Mouse (Mus musculus): Measurements from ENCODE around the gene Fbxo2.

Gene Fbxo2

GRCm38 (mm10) chr4:148140098-148141011 is 20.1 kb upstream of the Fbxo2 start:
- in situ Hi-C loops (cut with MboI, MseI) = no loop called here

- in situ Hi-C loops (cut with MboI, MseI) = no loop called here
These were observed 16.7 kb upstream of the Fbxo2 start for GRCm38 (mm10) chr4:148143721-148144120.

GRCm38 (mm10) chr4:148147714-148148113 is 12.7 kb upstream of the Fbxo2 start:
- in situ Hi-C loops (cut with MboI, MseI) = no loop called here

- in situ Hi-C loops (cut with MboI, MseI) = no loop called here
These were observed 10.9 kb upstream of the Fbxo2 start for GRCm38 (mm10) chr4:148149540-148149939.

GRCm38 (mm10) chr4:148150242-148150641 is 10.2 kb upstream of the Fbxo2 start:
- in situ Hi-C loops (cut with MboI, MseI) = loop anchor here (25.0 kb wide), 1 partner anchor 462 kb away; the partner anchor contains the start of gene Masp2

- in situ Hi-C loops (cut with MboI, MseI) = loop anchor here (25.0 kb wide), 1 partner anchor 461 kb away; the partner anchor contains the start of gene Masp2
These were observed 9.5 kb upstream of the Fbxo2 start for GRCm38 (mm10) chr4:148150953-148151266.

- in situ Hi-C loops (cut with MboI, MseI) = loop anchor here (25.0 kb wide), 1 partner anchor 461 kb away; the partner anchor contains the start of gene Masp2
These were observed 8.9 kb upstream of the Fbxo2 start, which contains the start of gene Fbxo6 for GRCm38 (mm10) chr4:148151267-148152168. Fbxo6 (minus strand) TSS chr4:148152140.

- in situ Hi-C loops (cut with MboI, MseI) = loop anchor here (25.0 kb wide), 1 partner anchor 460 kb away; the partner anchor contains the start of gene Masp2
These were observed 7.9 kb upstream of the Fbxo2 start for GRCm38 (mm10) chr4:148152547-148152946.

- in situ Hi-C loops (cut with MboI, MseI) = loop anchor here (25.0 kb wide), 1 partner anchor 458 kb away; the partner anchor contains the start of gene Masp2
These were observed 6.4 kb upstream of the Fbxo2 start for GRCm38 (mm10) chr4:148154006-148154405.

GRCm38 (mm10) chr4:148154982-148155381 is 5.4 kb upstream of the Fbxo2 start:
- in situ Hi-C loops (cut with MboI, MseI) = loop anchor here (25.0 kb wide), 1 partner anchor 457 kb away; the partner anchor contains the start of gene Masp2

GRCm38 (mm10) chr4:148158436-148159348 is 1.7 kb upstream of the Fbxo2 start:
- in situ Hi-C loops (cut with MboI, MseI) = loop anchor here (25.0 kb wide), 1 partner anchor 454 kb away; the partner anchor contains the start of gene Masp2

GRCm38 (mm10) chr4:148159544-148160435 is 631 bp upstream of the Fbxo2 start:
- in situ Hi-C loops (cut with MboI, MseI) = loop anchor here (25.0 kb wide), 1 partner anchor 453 kb away; the partner anchor contains the start of gene Masp2

GRCm38 (mm10) chr4:148164002-148164439 is 3.6 kb downstream of the Fbxo2 start:
- in situ Hi-C loops (cut with MboI, MseI) = loop anchor here (25.0 kb wide), 1 partner anchor 448 kb away; the partner anchor contains the start of gene Masp2

GRCm38 (mm10) chr4:148164461-148164860 is 4.0 kb downstream of the Fbxo2 start:
- in situ Hi-C loops (cut with MboI, MseI) = loop anchor here (25.0 kb wide), 1 partner anchor 448 kb away; the partner anchor contains the start of gene Masp2

GRCm38 (mm10) chr4:148165551-148165950 is 5.1 kb downstream of the Fbxo2 start:
- in situ Hi-C loops (cut with MboI, MseI) = loop anchor here (5.0 to 25.0 kb wide), 2 partner anchors 53 to 447 kb away; partner anchors contain the start of gene Masp2

- in situ Hi-C loops (cut with MboI, MseI) = loop anchor here (5.0 to 25.0 kb wide), 2 partner anchors 54 to 446 kb away; partner anchors contain the start of gene Masp2
These were observed 6.0 kb downstream of the Fbxo2 start for GRCm38 (mm10) chr4:148166431-148166830.

GRCm38 (mm10) chr4:148166986-148167385 is 6.6 kb downstream of the Fbxo2 start:
- in situ Hi-C loops (cut with MboI, MseI) = loop anchor here (5.0 to 25.0 kb wide), 2 partner anchors 55 to 445 kb away; partner anchors contain the start of gene Masp2

GRCm38 (mm10) chr4:148168287-148168686 is 7.9 kb downstream of the Fbxo2 start:
- in situ Hi-C loops (cut with MboI, MseI) = loop anchor here (5.0 to 25.0 kb wide), 2 partner anchors 56 to 444 kb away; partner anchors contain the start of gene Masp2

GRCm38 (mm10) chr4:148169586-148169985 is 9.2 kb downstream of the Fbxo2 start:
- in situ Hi-C loops (cut with MboI, MseI) = loop anchor here (5.0 to 25.0 kb wide), 2 partner anchors 57 to 443 kb away; partner anchors contain the start of gene Masp2

Measured in T-helper 2 cell (primary cell).